Mouse (Mus musculus) MEL (cell line): ENCODE measurements at regions not wholly inside any gene's neighbourhood (a gene's known extent, or its start where the extent isn't known, plus 50 kb on each side); places are given as distances from the start of the nearest gene placed in this dataset.

Source experiments
- CTCF ChIP-seq, 3 experiments: IDR thresholded peaks in 2 of 3; conservative IDR thresholded peaks in 1 of 3; 2 replicates each; pipeline ENCODE4 v1.5.1; 2011 to 2012; ENCODE audit warnings: low read length in 3 of 3, low read depth in 2 of 3, mild to moderate bottlenecking in 2 of 3, improper control_type of control experiment in 1 of 3, inconsistent platforms in 1 of 3, mixed read lengths in 1 of 3, moderate library complexity in 1 of 3; ENCODE audit not compliant: control insufficient read depth in 1 of 3, insufficient read depth in 1 of 3, poor library complexity in 1 of 3, severe bottlenecking in 1 of 3
- EP300 ChIP-seq, 2 experiments: IDR thresholded peaks; 2 replicates each; pipeline ENCODE4 v1.6.1; 2011; ENCODE audit warnings: improper control_type of control experiment in 2 of 2, low read length in 2 of 2, low read depth in 1 of 2, mild to moderate bottlenecking in 1 of 2
- GATA1 ChIP-seq: IDR thresholded peaks from 2 replicates; pipeline ENCODE4 v1.6.1; 2011; ENCODE audit warnings: low read depth, low read length, improper control_type of control experiment
- HCFC1 ChIP-seq: IDR thresholded peaks from 2 replicates; pipeline ENCODE4 v1.6.1; 2012; ENCODE audit warnings: low read depth, mild to moderate bottlenecking, inconsistent platforms, low read length, improper control_type of control experiment, moderate library complexity
- MAFK ChIP-seq: IDR thresholded peaks from 2 replicates; pipeline ENCODE4 v1.6.1; 2011; ENCODE audit warnings: low read depth, mild to moderate bottlenecking, low read length, improper control_type of control experiment, borderline replicate concordance
- MAX ChIP-seq: IDR thresholded peaks from 2 replicates; pipeline ENCODE4 v1.6.1; 2011; ENCODE audit warnings: low read length, improper control_type of control experiment
- MXI1 ChIP-seq: IDR thresholded peaks from 2 replicates; pipeline ENCODE4 v1.6.1; 2011; ENCODE audit warnings: mild to moderate bottlenecking, low read depth, low read length, improper control_type of control experiment
- NELFE ChIP-seq: IDR thresholded peaks from 2 replicates; pipeline ENCODE4 v1.6.1; 2011; ENCODE audit warnings: low read depth, low read length, improper control_type of control experiment
- NRF1 ChIP-seq: IDR thresholded peaks from 2 replicates; pipeline ENCODE4 v1.6.1; 2014; ENCODE audit warnings: low read depth, mild to moderate bottlenecking, inconsistent platforms, low read length, improper control_type of control experiment, moderate library complexity; ENCODE audit not compliant: poor library complexity, insufficient read depth, severe bottlenecking
- SMC3 ChIP-seq: IDR thresholded peaks from 2 replicates; pipeline ENCODE4 v1.6.1; 2011; ENCODE audit warnings: low read depth, low read length, improper control_type of control experiment
- TAL1 ChIP-seq: IDR thresholded peaks from 2 replicates; pipeline ENCODE4 v1.6.1; 2012; ENCODE audit warnings: mild to moderate bottlenecking, inconsistent platforms, low read length, moderate library complexity, mixed read lengths
- USF1 ChIP-seq: IDR thresholded peaks from 2 replicates; pipeline ENCODE4 v1.6.1; 2014; ENCODE audit warnings: low read depth, mild to moderate bottlenecking, inconsistent platforms, low read length, improper control_type of control experiment, moderate library complexity
- ZKSCAN1 ChIP-seq: IDR thresholded peaks from 2 replicates; pipeline ENCODE4 v1.6.1; 2012; ENCODE audit warnings: low read depth, mild to moderate bottlenecking, inconsistent platforms, low read length, improper control_type of control experiment, moderate library complexity
- ZNF384 ChIP-seq: IDR thresholded peaks from 2 replicates; pipeline ENCODE4 v1.6.1; 2012; ENCODE audit warnings: low read depth, mild to moderate bottlenecking, inconsistent platforms, low read length, improper control_type of control experiment

DNA sequence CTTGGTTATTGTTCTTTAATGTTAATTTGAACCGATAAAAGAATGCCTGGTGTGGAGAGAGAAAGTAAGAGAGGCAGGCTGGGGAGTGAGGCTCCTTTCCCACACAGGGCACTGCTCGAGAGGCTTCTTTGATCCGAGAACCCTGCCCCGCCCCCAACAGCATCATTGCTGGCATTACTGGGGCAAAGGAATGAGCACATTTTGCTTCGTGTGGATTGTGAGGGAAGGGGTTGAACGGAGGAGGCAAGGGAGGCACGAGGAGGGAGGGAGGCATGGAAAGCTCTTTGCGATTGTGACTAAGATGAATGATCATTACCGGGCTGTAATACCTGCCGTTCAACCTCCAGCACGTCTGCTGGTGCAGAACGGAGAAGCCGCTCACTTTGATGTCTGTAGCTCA lies 178.2 kb upstream of the Gypa start:
- no peak for TF ChIP-seq MAFK
- no peak for TF ChIP-seq CTCF (IDR thresholded peaks at IDR 0.05 in 2 of 3, conservative IDR thresholded peaks at IDR 0.05 in 1 of 3; ENCODE audit: control insufficient read depth in 1 of 3, insufficient read depth in 1 of 3, low read depth in 2 of 3, low read length in 3 of 3, poor library complexity in 1 of 3, severe bottlenecking in 1 of 3)
- no peak for TF ChIP-seq SMC3
- TF ChIP-seq MXI1, result no peak
- no peak for TF ChIP-seq EP300 (IDR thresholded peaks at IDR 0.05; ENCODE audit: low read depth in 1 of 2, low read length in 2 of 2)
- TF ChIP-seq NRF1, result no peak
- no peak for TF ChIP-seq TAL1
- TF ChIP-seq GATA1, result no peak
- no peak for TF ChIP-seq HCFC1
- TF ChIP-seq MAX, result no peak
- TF ChIP-seq NELFE, result no peak
- TF ChIP-seq ZKSCAN1, result no peak
- no peak for TF ChIP-seq USF1
- TF ChIP-seq ZNF384, result no peak
